Mouse (Mus musculus): ENCODE results near the gene Arpc1a.
"Not testable (repeated sequence)": the region's sequence is repeated elsewhere in the genome, so short reads cannot be mapped to it uniquely, and the experiment has no call there.

Gene Arpc1a

DNA sequence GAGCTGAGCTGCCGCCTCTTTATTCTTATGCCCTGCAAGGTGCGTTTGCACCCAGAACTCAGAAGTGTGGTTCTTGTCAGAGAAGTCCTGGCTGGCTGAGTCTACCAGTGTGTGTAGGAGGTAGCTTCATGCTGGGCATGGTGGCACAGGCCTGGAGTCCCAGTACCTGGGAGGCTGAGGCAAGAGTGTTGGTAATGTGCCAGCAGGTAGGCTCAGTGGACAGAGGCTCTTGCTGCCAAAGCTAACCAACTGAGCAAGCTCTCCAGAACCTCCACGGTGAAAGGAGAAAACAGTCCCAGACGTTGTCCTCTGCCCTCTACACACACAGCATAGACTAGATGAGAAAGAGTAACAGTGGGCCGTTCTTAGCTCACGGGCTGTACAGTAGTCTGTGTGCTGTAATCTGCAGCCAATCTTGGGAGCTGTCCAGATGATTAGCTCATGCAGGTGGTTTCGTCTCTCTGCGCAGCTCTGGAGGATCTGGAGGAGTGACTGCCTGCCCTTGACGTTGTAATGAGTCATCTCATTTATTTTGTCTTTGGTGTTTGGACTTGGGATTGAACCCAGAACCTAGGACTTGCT, 22.2 kb downstream of the Arpc1a start:
- DNase-seq (ENCODE audit: low read depth) = no peak

DNA sequence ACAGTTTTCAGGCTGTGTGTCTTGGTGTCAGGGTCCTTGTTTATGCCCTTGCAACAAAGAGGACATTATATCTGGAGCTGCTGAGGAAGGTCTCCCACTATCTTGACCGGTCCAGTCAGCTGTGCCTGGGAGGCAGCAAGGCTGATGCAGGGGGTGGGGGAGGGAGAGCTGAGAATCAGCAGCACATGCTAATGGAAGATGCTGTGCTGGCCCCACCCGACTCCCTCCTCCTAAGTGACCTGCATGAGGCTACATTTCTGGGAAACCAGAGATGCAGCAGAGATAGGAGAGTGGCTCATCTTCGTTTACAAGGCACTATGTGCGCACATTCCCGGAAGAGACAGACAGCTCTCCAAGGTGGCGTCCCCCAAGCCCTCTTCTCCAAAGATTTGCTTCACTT, 26.8 kb downstream of the Arpc1a start:
- no peak for DNase-seq (ENCODE audit: low read depth)

GRCm38 (mm10) chr5:145112566-145112965, 28.9 kb downstream of the Arpc1a start:
- DNase-seq (ENCODE audit: low read depth) = no peak

DNA sequence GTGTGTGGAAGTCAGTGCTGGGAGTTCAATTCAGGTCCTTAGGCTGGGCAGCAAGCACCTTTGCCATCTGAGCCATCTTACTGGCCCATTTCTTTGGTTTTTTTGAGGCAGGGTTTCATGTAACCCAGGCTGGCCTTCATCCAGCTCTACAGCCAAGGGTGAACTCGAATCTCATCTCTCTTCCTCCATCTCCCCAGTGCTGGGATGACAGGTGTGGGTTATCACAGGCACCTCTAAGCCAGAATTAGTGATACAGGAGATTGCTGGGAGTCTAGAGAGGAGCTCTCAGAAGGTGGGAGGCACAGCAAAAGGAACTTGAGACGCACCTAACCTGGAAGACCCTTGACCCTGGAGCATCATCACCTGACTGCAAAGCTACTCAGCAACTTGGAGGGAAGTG, 29.8 kb downstream of the Arpc1a start:
- no peak for DNase-seq (ENCODE audit: low read depth)

GRCm38 (mm10) chr5:145114071-145114605, 30.5 kb downstream of the Arpc1a start, which contains the start of gene Arpc1b:
TSS of gene Arpc1b (plus strand) at chr5:145114215.
- peak; percentile 87 for DNase-seq (ENCODE audit: low read depth)

- DNase-seq (ENCODE audit: low read depth) = peak; percentile 84
Observed at GRCm38 (mm10) chr5:145114606-145115473, 31.2 kb downstream of the Arpc1a start.

DNA sequence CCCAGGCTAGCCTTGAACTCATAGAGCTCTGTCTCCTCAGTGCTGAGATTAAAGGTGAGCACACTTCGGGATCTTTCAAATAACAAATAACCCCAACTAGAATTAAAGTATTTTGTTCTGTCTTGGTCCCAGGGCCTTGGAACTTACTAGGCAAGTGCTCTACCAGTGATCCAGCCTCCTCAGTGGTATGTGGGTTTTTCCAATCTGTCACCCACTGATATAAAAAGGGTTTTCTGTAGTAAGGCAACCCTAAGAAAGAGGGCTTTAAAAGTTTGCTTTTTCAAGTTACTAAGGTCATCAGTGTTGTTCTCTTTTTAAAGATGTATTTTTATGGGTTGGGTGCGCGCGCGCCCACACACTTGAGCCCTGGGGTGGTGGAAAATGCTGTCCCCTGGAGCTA, 32.1 kb downstream of the Arpc1a start:
- peak; percentile 50 for DNase-seq (ENCODE audit: low read depth)

- peak; percentile 97 for DNase-seq (ENCODE audit: low read depth)
Observed at GRCm38 (mm10) chr5:145116316-145116715, 32.7 kb downstream of the Arpc1a start.

- peak; percentile 76 for DNase-seq (ENCODE audit: low read depth)
Observed at GRCm38 (mm10) chr5:145116916-145117315, 33.3 kb downstream of the Arpc1a start.

DNA sequence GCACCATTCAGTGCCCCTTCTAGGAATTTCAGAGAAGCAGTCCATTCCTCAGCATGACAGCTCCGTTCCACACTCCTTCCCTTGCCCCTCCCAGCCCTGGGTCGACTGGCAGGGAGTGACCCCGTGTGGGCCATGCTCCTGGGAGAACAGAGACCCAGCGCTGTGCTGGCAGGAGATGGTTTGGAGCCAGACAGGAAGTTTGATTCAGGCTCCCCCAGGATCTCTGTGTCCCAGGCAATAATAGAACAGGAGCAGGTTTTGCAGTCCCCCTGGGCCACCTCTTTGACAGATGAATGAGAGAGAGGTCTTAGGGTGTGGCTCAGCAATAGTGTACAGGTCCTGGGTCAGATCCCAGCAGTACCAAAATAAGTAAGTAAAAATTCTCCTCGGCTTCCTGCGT, 34.4 kb downstream of the Arpc1a start:
- DNase-seq (ENCODE audit: low read depth) = no peak

- no peak for DNase-seq (ENCODE audit: low read depth)
Observed at GRCm38 (mm10) chr5:145118461-145118860, 34.8 kb downstream of the Arpc1a start.

GRCm38 (mm10) chr5:145119385-145119784, 35.8 kb downstream of the Arpc1a start:
- peak; percentile 53 for DNase-seq (ENCODE audit: low read depth)

- DNase-seq (ENCODE audit: low read depth) = no peak
Observed at GRCm38 (mm10) chr5:145120921-145121320, 37.3 kb downstream of the Arpc1a start.

DNA sequence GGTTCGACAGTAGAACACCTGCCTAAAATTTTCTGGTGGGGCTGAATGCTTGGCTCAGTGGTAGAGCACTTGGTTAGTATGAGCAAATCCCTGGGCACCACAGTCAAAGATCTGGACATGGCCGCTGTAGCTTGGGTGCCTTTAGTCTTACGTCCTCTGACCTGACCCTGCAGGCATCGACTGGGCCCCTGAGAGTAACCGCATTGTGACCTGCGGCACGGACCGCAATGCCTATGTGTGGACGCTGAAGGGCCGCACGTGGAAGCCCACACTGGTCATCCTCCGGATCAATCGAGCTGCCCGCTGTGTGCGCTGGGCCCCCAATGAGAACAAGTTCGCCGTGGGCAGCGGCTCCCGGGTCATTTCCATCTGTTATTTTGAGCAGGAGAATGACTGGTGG, 39.8 kb downstream of the Arpc1a start:
- no peak for DNase-seq (ENCODE audit: low read depth)

GRCm38 (mm10) chr5:145126580-145126979, 43.0 kb downstream of the Arpc1a start:
- DNase-seq (ENCODE audit: low read depth) = no peak

DNA sequence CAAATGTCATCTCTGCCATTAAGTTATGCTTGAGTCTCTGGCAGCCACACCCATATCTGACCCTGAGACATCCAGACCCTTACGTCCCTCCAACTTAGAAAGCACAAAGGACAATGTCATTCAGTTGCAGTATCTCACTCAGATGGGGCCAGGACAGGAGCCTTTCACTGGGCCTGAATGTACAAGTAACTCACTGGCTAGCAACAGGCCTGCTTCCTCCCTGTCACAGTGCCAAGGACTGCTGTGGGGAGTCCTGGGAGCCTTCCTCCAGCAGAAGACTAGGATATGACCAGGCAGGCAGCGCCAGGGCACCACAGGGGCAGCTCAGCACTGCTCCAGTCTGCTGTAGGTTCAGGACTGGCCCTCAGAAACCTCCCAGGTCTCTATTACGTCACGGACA, 45.5 kb downstream of the Arpc1a start:
- peak; percentile 46 for DNase-seq (ENCODE audit: low read depth)

- not testable (repeated sequence) for DNase-seq (ENCODE audit: low read depth)
Observed at GRCm38 (mm10) chr5:145129773-145130172, 46.1 kb downstream of the Arpc1a start.

GRCm38 (mm10) chr5:145130191-145130590, 46.6 kb downstream of the Arpc1a start:
- DNase-seq (ENCODE audit: low read depth) = peak; percentile 77

DNA sequence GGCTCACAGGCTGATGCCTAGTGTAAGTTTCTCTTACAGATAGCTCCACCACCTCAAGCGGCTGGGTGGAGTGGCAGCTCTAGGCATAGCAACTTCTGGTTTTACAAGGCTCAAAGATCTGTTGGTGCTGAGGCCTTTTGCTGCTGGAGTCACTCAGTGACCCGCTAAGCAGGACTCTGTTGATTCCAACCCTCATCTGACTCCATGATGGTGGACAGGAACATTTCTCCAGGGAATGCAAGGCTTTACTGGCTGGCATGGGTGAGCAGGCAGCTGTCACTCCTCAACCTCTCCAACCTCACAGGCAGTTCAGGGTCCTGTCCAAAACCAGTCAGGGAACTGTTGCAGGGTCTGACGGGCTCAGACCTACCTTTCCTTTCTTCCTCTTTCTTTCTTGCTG, 47.4 kb downstream of the Arpc1a start:
- no peak for DNase-seq (ENCODE audit: low read depth)

- not testable (repeated sequence) for DNase-seq (ENCODE audit: low read depth)
Observed at GRCm38 (mm10) chr5:145133275-145133674, 49.6 kb downstream of the Arpc1a start.

- peak; percentile 46 for DNase-seq (ENCODE audit: low read depth)
Observed at GRCm38 (mm10) chr5:145138836-145139235, 55.2 kb downstream of the Arpc1a start.

DNA sequence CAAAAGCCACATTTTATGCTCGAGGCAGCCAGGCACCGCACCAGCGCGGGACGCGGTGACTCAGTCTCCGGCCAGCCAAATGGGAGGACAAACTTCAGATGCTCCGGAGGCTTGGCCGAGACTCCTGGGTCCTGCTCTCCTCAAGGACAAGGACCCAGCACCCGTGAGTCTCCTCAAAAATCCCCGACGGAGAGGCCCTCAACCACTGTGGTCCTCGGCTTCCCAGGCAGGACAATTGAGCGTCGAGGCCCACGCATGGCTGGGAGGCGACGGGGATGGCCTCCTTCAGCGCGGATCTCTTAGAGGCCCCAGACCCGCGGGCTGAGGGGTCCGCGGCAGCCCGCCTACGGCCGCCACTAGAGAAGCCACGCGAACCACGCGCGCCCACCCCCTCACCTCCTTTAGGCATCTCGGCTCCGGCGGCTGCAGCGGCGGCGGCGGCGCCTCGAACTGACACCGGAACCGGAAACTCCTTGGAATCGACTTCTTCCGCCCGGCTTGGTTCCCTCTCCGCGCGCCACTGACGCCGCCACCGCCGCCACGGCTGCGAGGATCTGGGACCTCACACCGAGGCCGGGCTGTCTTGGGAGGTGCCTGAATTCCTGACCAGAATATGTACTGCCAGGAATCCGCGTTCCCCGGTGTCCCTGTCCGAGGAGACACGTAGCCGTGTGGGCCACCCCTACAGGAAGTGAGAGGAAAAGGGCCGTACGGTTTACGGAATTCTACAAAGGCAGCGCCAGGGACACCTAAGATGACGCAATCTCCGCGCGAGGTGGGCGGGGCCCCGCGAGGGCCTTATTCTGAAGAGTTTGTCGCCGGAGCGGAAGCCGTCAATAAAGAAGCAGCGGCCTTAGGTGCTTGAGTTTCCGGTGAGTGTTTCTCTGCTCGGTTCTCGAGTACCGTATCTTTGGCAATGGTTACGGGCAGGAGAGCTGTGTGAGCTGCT, 56.2 kb downstream of the Arpc1a start, which contains the start of the genes Pdap1 and Bud31:
Gene Pdap1, minus strand, starts transcription at position 668 of the 949 bp plus-strand sequence.
Gene Bud31, plus strand, starts transcription at position 792 of the 949 bp plus-strand sequence.
- peak; percentile 95 for DNase-seq (ENCODE audit: low read depth)
